Mouse (Mus musculus): ENCODE measurements around the gene Gm12216.

Gene Gm12216

DNA sequence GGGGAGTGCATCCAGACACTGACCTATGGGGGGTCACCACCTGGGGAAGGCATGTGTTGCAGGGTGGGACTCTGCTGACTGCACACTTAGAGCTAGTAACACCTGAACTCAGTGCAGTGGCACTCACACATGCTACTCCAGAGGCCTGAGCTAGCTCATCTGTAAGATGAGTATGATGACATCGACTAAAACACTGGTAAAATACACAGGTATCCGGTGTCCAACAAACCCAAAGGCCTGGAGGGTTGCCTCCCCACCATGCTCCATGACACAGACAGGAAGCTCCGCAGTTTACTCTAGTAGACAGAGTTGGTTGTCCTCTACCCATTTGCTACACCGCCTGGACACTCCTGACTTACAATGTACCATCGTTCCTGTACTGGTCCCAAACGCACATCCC is 39.5 kb downstream of the Gm12216 start:
- DNase-seq, result no peak

DNA sequence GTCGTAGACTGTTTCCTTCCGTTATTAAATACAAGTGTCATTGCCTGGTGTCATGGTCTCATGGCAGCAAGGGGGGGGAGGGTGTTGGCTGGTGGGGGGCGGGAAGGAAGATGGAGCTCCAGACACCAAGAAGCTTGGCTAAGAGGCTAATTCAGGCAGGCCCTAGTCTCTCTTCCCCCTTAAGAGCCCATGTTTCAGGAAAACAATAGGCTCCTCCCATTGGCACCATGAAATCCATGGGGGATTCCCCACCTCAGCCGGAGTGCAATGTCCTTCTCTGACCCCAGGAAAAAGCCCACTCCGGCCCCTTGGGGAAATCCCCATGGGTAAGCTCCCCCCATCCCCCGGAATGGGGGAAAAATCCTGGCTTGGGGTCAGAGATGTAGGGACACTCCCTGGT is 40.3 kb downstream of the Gm12216 start:
- peak; percentile 71 for DNase-seq

DNA sequence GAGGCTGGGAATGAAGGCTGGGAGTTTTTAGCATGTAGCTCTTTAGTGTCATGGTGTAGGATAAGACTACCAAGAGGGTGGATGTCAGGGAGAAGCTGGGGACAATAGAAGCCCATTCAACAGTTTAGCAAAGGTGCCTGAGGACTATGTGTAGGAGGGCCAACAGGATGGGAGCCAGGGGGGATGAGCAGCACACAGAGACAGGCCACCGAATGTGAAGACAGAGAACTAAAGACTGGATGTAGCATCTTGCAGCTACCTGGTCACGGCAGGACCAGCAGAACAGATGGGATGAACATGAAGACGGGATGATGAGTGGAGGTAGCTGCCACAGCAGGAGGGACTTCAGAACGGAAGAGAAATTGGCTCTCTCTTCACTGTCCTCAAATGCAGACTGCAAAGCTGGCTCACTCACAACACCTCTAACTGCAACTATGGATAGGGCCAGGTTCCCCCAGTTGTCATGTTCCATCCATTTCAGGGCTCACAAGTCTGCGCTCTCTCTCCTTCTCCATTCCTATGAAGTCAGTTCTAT is 42.1 kb downstream of the Gm12216 start:
- DNase-seq, result no peak

DNA sequence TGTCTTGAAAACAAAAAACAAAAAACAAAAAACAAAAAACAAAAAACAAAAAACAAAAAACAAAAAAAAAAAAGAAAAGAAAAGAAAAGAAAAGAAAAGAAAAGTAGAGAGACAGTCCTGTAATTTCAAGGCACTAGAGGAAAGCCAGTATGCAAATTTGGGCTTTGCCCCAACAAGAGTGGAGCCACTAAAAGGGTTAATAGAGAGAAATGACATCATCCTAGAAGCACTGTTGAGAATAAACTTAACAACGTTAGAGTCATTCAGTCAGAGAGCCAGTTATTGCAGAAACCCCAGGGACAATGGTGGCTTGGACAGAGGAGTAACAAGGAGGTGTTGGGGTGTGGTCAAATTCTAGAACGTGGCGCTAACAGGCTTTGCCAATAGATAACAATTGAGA is 44.2 kb downstream of the Gm12216 start:
- DNase-seq, result no peak

DNA sequence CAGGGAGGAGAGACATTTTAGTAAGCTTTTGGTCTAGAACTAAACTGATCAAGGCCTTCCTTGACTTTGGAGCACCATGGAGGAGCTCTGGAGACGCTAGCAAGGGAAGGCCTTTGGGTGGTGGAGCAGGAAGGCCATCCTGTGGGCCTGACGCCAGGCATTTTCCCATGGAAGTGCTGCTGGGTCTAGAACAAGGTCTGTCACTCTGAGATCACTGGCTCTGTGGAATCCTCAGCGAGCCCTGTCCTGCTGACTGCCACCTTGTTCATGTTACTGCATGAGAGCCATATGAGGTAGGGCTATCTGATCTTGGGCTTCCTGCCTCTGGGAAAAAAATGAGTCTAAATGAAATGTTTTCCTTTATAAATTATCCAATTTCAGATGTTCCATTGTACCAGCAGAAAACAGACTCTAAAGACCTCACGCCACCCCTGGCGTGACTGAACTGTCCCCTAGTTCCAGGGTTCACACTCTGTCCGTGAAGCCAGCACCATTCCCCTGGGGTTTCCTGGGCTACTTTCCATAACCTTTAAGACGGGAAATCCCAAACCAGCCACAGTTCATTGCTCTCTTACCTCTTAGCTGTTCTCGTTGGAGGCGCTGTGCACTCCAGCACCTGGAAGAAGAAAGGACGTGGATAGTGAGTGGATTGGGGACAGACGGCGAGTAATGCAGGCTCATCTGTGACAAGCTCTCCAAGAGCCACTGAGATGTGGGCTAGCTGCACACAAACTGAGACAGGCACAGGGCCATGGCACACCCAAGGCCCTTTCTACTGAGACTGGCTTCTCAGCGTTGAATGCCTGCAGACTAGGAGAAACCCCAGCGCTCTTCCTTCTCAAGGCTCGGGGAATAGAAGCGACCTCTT is 45.8 kb downstream of the Gm12216 start:
- peak; percentile 69 for DNase-seq

DNA sequence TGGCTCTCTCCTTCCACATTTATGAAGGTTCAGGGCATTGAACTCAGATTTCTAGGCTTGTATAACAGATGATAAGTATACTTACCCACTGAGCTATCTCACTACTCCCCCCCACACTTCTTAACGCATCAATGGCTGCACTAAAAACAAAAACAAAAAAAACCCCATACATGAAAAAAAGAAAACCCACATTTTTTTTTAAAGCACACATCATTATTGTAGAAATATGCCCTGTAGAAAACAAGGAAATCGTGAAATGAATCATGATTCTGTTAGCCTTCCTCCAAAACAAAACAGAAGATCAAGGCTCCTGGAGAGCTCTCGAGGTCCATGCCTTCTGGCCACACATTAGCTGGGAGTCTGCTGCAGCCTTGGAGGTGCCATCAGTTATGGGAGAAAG is 47.7 kb downstream of the Gm12216 start:
- DNase-seq, result no peak

DNA sequence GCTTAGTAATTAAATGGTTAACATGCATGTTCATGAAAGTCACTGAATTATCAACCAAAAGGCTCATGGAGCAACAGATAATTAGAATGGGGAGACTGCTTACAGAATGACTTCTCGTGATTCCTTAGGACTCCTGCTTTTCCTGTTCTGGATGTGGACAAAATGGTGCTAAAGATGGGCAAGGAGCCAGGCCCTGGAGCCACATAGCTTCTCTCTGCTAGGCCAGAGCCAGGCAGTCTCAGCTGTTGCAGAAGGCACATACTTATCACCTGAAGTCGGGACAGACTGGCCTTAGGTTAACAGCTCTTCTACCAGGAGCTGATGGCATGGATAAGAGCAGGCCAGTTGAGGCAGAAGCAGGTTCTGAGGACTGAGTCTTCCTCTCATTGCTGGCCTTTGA is 48.3 kb downstream of the Gm12216 start:
- DNase-seq, result peak; percentile 49

DNA sequence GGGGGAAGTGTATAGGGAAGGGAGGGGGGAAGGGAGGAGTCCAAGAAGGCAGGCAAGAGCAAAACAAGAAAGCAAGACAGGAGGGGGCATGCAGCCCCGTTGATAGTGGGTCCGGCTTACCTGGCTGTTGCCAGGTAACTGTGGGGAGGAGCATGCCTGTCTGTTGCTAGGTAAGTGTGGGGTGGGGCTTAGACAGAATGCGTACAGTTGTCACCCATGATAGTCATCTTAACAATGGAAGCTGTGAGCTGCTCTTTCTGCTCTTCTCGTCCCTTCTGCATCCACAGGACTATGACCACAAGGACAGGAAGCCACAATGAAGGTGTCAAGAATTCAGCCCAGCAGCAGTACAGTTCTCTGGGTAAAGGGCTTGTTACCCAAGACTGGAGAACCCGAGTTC is 48.9 kb downstream of the Gm12216 start:
- DNase-seq, result no peak

DNA sequence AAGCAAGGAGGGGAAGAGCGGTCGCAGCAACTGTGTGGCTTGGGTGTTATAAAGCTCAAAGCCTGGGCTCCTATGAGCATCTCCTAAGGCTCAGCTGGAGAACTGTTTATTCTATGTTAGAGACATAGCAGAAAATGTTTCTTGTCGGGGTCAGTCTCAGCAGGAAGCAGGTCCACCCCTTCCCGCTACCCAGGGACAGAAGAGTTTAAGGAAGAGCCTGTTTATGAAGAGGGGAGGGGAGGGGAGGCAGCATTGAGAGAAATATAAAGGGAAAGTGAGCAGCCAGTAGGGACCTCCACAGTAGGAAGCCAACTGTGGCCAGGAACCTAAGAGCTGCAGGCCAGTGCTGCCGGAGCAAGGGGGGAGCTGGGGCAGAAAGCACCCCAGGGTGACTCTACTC is 49.7 kb downstream of the Gm12216 start:
- DNase-seq, result peak; percentile 79

DNA sequence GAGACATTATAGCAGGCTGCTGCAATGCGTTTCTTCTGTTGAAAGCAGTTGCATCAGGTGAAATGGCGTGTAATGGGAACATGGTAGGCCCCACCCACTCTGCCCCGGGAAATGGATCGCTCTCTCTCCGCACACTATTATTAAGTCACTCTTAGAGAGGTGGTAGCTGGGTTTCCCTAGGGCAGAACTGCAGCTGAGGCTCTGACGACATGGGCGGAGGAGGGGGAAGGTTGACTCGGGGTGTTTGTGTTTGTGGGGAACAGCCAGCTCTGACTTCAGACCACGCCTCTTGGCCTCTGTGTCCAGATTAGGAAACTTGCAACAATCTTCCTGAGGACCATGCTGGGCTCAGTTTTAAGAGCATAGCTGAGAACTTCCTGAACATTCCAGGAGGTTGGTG is 53.3 kb downstream of the Gm12216 start:
- DNase-seq, result peak; percentile 96

DNA sequence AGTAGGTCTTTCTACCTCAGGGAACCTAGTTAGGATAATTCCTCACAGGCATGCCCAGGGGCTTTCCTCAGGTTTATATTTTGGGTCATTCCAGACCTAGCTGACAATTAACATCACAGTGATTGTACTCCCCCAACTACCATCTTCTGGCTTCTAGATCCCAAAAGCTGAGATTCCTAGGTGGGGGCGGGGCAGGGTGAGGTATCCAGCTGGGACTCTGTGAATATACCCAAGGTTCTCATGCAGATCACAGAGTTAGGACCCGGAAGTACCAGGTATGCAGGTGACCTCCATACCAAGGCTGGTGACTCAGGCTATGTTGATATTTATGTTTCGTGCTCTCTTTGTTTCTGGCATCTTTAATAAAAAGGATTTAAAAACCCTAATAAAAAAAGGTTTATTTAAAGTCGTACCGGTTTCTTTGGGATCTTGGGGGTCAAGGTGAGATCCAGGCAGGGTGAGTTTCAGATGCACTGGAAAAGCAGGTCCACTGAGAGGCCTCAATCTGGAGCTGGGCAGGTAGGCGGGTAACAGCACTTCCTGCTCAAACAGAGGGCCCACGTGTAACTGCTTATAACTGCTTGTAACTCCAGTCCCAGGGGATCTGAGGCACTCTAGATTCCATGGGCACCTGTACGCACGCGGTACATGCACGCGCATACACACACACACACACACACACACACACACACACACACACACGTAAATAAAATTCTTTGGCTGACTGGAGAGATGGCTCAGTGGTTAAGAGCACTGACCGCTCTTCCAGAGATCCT is 54.3 kb downstream of the Gm12216 start:
- no peak for DNase-seq

DNA sequence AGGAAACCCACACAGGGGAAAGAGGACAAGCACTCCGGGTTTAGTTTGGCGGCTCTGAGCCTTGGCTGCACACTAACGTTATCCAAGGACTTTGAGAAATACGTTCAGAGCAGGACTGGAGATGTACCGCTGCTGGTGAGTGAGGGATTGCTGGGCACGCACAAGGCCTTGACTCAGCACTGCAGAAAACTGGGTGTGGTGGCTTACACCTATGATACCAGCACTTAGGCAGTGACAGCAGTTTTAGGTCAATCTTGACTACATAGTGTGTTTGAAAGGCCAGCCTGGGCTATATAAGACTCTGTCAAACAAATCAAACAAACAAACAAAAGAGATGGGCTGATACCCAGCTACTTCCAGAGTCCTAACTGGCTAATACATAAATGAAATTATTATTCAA is 55.6 kb downstream of the Gm12216 start:
- DNase-seq, result no peak

DNA sequence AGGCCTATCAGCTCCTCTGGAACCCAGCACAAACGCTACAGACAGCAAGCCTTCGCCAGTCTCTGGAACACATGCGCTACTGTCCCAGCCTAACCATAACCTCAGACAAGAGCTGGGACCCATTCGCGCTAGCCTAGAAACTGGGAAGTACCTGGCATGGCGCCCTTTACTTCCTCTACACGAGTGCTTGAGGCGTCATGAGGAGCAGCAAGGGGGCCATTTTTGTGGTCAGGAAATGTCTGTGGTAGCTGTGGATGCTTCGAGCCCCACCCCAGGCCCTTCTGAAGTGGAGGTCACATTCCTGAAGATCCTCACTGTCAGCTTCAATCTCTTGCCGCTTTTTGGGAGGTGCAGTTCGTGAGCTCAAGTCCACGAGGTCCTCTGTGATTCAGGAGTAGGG is 56.0 kb downstream of the Gm12216 start:
- no peak for DNase-seq

DNA sequence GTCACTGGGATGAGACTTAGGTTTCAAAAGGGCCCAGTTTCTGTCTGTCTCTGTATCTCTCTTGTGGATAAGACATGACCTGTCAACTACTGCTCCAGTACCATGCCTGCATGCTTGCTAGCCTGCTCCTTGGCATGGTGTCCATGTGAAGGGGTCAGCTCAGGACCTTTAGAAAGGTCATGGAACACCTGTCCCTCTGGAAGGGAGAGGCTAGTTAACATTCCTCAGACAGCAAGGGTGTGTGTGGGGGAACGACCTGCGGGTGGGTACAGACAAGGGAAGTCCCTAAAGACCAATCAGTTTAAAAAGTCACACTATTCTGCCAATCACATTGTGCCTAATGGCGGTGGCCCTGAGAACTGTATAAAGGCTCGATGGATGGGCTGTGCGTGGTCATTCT is 58.1 kb downstream of the Gm12216 start:
- no peak for DNase-seq

DNA sequence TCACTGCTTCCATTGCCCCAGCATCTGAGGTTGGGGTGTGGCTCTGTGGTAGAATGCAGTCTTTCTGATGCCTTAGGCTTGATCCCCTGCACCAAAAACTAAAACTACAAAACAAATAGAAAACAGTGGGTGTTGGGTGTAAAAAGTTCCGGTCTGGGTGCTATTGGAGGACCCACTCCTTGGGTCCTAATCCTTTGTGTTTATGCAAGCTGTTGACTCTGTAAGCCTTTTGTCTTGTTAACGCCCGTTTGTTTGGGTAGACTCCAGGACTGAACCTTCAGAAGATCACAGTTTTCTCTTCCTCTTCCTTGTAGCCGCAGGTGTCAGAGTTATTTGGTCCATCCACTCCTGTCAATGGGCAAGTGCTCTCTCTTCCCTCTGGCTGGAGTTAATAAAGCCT is 59.0 kb downstream of the Gm12216 start:
- DNase-seq, result no peak

DNA sequence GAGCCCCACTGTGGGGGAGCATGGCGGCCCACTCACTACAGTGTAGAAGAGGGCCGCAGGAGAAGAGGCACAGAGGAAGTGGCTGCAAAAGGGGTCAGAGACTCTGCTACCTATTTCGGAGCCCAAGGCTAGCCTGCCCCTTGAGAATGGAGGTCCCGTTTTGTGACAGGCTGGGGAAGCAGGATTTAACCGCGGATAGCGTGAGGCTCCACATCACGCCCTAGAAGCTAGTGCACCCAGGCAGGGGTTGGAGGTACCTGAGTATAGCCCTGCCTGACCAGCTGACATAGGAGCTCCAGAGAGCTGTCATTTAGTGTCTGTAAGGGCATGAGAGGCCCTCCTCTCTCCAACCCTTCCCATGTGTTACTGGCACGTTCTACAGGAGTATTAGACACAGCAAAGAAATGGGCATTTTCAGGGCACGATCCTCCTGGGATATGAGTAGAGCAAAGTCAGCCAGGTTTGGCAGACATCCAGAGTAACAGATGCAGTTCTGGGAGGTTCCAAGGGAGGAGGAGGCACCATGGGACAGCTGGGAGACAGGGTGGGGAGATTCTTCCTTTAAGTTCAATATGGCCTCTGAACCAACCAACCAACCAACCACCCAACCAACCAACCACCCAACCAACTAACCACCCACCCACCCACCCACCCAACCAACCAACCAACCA is 60.9 kb downstream of the Gm12216 start:
- DNase-seq, result no peak

DNA sequence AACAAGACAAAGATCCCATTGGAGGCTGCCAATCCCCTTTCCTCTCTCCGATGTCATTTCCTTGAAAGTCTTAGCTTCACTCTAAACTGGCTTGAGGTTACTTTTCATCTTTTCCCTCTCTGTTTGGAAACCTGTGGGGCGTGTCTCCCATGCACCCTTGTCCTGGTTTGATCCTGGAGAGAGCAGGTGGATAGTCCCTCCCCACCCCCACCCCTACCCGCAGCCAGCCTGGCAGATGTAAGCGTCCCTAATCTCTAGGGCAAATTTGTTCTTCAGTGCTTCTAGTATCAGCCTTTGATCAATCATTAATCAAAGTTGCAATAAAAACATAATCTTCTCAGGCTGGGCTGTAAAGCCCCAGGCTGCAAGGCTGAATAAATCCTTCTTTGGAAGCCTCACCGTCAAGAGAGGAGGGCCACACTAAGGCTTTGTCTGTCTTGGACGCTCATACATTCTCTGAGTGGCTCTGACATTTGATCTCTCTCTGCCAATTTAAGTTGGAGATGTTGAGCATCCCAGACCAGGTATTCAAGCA is 61.6 kb downstream of the Gm12216 start:
- no peak for DNase-seq

DNA sequence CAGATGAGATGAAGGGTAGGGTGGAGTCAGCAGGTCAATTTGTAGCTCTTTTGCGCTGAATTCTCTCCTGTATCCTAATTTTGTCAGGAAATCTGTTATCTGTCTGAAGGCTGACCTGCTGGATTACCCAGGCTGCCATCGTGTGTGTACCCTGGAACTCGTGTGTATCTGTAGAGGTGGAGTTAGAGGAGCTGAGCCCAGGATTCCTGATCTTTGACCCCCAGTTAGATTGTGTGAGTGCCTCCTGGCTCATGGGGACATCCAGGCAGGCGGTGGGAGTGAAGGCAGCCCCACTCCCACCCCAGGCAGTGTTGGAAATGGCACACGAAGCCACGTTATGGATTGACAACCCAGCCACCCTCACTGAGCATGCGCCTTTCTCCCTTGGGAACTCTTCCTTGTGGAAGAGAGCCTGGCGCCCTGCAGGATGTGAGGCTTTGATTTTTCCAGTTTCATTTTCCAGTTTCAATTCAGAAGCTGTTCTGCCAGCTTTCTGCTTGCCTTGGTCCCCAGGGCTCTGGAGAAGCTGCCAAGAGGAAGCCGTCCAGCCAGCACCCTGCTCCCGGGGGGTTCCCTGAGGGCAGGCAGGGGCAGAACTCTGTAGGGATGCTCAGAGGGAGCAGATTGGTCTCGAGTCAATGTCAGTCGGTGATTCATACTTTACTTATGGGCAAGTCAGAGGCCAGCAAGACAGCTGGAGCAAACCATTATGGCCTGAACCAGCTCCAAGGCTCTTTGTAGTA is 62.5 kb downstream of the Gm12216 start:
- peak; percentile 89 for DNase-seq

DNA sequence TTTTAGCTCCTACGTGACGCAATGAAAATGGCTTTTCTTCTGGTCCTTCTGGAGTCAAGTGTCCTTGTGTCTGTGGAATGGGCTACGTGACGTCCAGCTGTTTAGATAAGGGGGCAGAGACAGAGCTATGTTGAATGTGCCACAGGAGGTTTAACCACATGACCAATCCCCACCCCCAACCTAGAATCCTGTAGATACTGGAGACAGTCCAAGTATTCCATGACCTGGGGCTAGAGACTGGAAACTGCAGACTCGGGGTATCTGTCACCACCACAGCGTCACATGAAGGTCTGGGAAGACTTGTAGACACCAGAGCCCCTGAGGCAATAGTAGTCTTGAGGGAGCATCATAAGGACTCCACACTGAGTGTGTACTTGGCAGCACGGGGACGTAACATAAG is 63.2 kb downstream of the Gm12216 start:
- no peak for DNase-seq

DNA sequence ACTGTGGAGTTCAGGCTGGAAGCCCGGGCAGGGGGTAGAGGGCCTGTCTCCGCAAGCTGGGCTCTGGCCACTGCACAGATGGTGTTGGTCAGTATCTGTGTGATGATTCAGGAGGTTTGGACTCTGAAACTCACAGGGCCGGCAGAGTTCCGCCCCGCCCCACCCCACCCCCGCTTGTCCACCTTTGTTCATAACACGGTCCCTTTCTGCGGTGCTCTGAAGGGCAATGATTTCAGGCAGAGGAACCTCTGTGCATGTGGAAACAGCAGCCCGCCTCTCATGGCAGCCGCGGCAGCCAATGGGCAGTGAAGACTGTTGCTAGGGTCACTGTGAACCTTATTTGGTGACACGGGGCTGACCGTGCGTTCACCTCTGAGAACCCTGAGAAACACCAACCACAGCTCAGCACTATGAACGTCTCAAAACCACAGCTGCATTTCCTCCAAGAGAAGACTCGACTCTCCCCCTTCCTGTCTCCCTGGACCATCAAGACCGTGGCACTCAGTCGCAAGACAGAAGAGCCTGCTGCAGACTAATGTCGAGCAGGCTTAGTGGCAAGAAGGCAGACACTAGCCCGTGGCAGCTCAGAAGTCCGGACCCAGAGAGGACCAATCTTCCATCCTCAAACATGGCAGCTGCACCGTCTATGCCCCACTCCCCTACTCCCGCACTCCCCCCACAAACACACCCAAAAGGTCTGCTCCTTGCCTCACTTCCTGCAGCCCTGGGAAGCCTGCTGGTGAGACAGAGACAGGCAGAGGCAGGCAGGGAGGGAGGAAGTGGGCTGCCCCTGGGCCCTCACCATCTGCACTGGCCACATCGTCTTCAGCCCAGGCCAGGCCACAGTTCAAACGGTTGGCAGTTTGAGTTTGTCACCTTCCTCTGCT is 64.1 kb downstream of the Gm12216 start:
- DNase-seq, result peak; percentile 84

DNA sequence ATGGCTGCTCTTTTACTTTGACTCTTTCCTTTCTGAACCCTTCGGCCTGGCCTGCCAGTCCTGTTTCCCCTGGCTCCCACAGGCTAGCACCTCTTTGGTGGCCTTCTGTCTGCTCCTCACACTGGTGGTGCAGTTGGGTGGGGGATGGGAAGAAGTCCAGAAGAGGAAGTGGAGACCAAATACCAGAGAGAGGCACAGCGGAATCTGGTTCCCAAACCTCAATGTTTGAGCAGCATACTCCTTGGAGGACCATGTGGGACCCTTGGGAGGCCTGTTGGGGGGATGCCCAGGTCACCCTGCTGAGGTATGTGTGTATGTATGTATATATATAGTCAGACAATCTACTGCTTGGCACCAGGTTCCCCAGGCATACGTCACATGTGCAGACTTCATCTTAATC is 65.0 kb downstream of the Gm12216 start:
- DNase-seq, result peak; percentile 51

Data from lung, postnatal 36 days (tissue).